Mouse (Mus musculus) frontal cortex, adult 2 months (tissue): ENCODE measurements around the gene Awat1. TPM values are rescaled to one million over a fixed set of nuclear protein-coding genes. Genes with fewer than 3 reads are reported as not detected.

Experiments
- DNase-seq, 2 experiments: peaks; one replicate each; pipeline ENCODE4 v3.0.0; 2022; ENCODE audit warnings: low spot score in 1 of 2; ENCODE audit errors: extremely low spot score in 1 of 2
- polyA plus RNA-seq: library from polyadenylated mRNA; depleted of rRNA; stranded (reverse); fragments of >200 nt; gene quantifications from 2 replicates; pipeline ENCODE4 v1.2.3, GENCODE M21; 2012; rRNA removed

The Awat1 gene
- polyA plus RNA-seq: not detected in 2 replicates

GRCm38 (mm10) chrX:100571951-100572350, at the start of gene Awat1:
Awat1 (plus strand) TSS chrX:100572251.
- no peak for DNase-seq

GRCm38 (mm10) chrX:100524471-100524870, 47.6 kb upstream of the Awat1 start, which contains the start of gene Dgat2l6:
Dgat2l6 (plus strand) TSS chrX:100524838.
- no peak for DNase-seq

GRCm38 (mm10) chrX:100556026-100556425, 16.0 kb upstream of the Awat1 start:
- DNase-seq: no peak

- DNase-seq: peak in 1 of 2 experiments; percentile 28
These were observed 6.4 kb upstream of the Awat1 start for GRCm38 (mm10) chrX:100565696-100566095.

DNA sequence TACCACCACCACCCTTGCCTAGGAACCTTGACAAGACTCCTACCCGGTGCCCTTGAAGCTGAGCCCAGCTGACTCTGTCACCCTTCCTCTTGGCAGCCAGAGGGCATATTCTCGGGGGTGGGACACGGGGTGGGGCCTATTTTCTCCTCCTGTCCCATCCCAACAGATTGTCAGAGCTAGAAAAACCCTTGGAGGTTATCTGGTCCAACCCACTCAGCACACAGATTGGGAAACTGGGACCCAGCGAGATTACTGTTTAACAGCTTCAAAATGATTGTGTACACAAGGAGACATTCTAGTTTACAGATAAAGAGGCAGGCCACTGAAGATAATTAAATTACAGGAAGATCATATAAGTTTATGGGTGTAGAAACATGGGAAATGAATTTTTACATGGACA, 22.7 kb downstream of the Awat1 start, which contains the start of gene P2ry4:
Gene P2ry4, minus strand, starts transcription at position 79 of the 400 bp plus-strand sequence.
- no peak for DNase-seq

GRCm38 (mm10) chrX:100597439-100597838, 25.4 kb downstream of the Awat1 start:
- DNase-seq: peak; percentile 22 to 63

DNA sequence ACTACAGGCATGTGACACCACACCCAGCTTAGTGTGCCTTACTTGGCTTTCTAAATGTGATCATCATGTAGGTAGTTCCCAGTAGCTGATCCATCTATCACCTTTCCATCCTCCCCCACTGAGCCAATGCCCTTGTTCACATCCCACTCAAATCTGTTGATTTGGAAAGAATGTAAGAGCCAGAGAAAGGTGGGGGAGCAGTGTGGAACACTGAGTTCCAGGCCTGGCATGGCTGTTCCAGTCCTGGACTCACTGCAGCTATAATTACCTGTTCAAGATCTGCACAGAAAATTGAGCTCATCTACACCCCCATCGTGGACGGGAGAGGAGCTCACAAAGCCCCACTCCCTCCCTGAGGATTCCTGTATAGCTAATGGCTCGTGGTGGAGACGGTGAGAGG, 27.7 kb downstream of the Awat1 start:
- peak; percentile 27 to 53 for DNase-seq

GRCm38 (mm10) chrX:100605314-100605713, 33.3 kb downstream of the Awat1 start, which contains the start of gene Arr3:
Arr3 (plus strand) TSS chrX:100605497.
- DNase-seq: no peak

- DNase-seq: no peak
These were observed 46.4 kb downstream of the Awat1 start for GRCm38 (mm10) chrX:100618488-100618887.

DNA sequence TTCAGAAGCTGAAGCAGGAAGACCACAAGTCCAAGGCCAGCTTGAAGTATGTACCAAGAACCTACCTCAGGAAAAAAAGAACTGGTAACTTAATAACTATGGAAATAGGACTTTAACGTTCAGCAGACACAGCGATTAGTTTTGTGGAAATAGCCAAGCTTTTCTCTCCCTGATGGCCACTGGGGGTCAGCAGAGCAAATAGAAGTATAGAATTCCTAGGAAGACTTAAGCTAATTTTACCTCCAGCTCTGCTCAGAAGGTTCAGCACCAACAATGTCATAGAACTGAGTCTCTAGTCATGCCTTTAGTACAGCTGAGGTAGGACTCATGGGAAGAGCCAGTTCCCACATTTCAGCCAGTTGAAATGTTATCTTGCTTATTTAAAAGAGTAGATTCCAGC, 49.3 kb downstream of the Awat1 start:
- DNase-seq: peak in 1 of 2 experiments; percentile 31

GRCm38 (mm10) chrX:100624242-100624641, 52.2 kb downstream of the Awat1 start:
- no peak for DNase-seq

- no peak for DNase-seq
These were observed 53.1 kb downstream of the Awat1 start for GRCm38 (mm10) chrX:100625146-100625545.

DNA sequence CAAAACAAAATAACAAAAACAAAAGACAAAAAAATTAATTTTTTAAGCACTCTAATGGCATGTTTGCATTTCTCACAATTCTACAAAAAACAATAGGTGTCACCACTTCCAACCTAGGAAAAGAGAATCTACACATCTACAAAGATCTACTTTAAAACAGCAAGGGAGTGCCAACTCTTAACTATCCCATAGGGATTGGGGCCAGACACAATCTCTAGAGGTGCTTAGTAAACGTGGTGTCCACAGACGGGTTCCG, 53.4 kb downstream of the Awat1 start, which contains the start of gene Kif4:
Gene Kif4, plus strand, starts transcription at position 192 of the 256 bp plus-strand sequence.
- no peak for DNase-seq

DNA sequence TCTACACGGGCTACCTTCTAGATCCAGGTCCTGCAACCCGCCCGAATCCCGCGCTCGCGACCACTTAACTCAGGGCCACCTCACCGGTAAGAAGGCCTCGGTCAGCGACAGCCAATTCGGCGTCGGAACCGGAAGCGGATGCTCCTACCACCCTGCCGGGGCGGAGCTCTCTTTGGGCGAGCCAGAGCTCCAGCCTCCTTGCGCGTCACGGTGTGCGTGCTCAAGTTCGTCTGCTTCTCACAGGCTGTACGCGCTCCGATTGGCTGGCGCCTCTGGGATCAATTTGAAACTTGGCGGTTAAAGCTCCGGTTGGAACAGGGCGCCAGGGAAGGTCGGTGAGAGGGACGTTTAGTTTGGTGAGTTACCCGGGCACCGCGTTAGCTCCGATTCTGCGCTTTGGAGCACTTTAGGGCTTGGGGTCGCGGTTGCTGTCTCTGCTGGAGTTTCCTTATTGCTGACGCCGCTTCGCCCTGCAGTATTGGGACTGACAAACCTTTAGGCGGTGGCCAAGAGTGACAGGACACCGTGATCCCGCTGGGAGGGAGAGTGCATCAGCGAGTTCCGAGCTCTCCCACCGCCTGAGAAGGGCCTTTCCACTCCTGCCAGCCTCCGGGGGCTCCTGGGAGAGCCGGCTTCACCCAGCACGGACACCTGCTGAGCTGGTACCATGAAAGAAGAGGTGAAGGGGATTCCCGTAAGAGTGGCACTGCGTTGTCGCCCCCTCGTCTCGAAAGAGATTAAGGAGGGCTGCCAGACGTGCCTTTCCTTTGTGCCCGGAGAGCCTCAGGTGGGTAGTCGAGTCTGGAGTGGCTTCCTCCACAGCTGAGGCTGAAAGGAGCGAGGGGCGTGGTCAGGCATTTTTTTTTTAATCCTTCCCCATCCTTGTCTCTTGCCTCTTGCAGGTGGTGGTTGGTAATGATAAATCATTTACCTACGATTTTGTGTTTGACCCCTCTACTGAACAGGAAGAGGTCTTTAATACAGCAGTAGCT, 54.0 kb downstream of the Awat1 start, which contains the start of gene Pdzd11:
Gene Pdzd11, minus strand, starts transcription at position 767 of the 992 bp plus-strand sequence.
- peak; percentile 82 to 87 for DNase-seq

Other genes starting within 250 kb of the Awat1 start
- gene Otud6a, start 143.2 kb upstream of the Awat1 start, polyA plus RNA-seq: not detected in 2 replicates
- gene Awat2, start 129.5 kb upstream of the Awat1 start, polyA plus RNA-seq: 0.22 and 0.34 TPM in 2 replicates
- gene Igbp1, start 78.0 kb upstream of the Awat1 start, polyA plus RNA-seq: 44.8 and 47.8 TPM in 2 replicates
- gene Dgat2l6, start 47.4 kb upstream of the Awat1 start, polyA plus RNA-seq: 1.5 and 1.6 TPM in 2 replicates
- 0.02 and 0.04 TPM in 2 replicates for gene P2ry4, start 22.6 kb downstream of the Awat1 start, polyA plus RNA-seq
- 3.4 and 4.2 TPM in 2 replicates for gene Arr3, start 33.2 kb downstream of the Awat1 start, polyA plus RNA-seq
- 0.88 and 0.92 TPM in 2 replicates for gene Kif4, start 53.5 kb downstream of the Awat1 start, polyA plus RNA-seq
- gene Pdzd11, start 54.3 kb downstream of the Awat1 start, polyA plus RNA-seq: 51.4 and 58.5 TPM in 2 replicates
- 12.4 and 13.1 TPM in 2 replicates for gene Gdpd2, start 157.6 kb downstream of the Awat1 start, polyA plus RNA-seq
- 102 TPM in 2 replicates for gene Dlg3, start 195.5 kb downstream of the Awat1 start, polyA plus RNA-seq